Mouse (Mus musculus) kidney, adult 11 months (tissue): Measurements from ENCODE around the gene Itpk1.
A peak's percentile ranks its signal among the peaks of the same experiment; 100 is the strongest.

ENCODE experiments used
- DNase-seq: peaks from one replicate; pipeline ENCODE4 v3.0.0; 2022

Gene Itpk1

DNA sequence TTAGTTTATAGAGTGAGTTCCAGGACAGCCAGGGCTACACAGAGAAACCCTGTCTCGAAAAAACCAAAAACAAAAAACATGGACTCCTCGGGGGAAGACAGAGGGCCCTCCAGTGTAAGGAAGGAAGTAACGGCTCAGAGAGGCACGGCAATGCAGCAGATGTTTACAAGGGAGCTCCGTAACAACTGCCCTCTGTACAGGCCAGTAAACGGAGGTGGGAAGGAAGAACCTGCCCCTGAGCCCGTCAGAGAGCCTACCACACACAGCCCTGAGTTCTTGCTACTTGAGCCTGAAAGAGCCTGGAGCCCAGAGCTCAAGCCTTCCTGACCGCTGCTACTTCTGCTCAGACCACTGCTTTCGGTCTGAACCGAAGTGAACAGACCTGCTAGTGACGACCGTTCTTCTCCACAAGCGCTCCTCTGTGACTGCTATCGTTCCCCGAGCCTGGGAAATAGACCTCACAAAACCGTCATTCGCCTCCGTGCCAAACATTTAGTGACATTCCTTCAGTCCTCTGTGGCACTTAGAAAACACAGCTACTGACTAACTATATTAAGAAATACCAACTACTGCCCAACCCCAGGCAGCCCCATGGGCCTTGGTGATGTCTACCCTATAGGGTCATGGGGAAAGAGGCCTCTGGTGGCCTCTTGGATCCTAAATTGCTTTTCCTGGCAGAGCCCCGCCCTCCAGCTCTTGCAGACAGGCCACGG is 8.6 kb upstream of the Itpk1 start:
- no peak for DNase-seq

GRCm38 (mm10) chr12:102710851-102711375 is 6.2 kb upstream of the Itpk1 start:
- DNase-seq = no peak

- no peak for DNase-seq
These were observed 5.2 kb upstream of the Itpk1 start for GRCm38 (mm10) chr12:102709896-102710295.

DNA sequence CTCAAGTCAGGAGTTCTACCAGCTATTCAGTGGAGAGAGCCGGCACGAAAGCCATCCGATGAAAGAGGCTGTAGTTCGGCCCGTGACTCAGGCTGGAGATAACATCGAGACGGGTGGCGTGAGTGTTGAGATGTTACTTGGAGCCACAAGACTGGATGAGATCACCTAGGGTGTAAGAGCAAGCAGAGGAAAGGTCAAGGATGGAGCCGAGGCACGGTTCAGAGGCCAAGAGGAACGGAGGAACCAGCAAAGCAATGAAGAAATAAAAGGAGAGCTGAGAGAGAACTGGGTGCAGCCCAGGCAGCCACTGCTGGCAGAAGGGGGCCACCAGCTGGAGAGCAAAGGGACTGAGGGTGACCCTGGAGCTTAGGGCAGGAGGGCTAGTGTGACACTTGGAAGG is 3.5 kb upstream of the Itpk1 start:
- no peak for DNase-seq

- no peak for DNase-seq
These were observed 2.2 kb upstream of the Itpk1 start for GRCm38 (mm10) chr12:102706833-102707463.

GRCm38 (mm10) chr12:102705906-102706640 is 1.3 kb upstream of the Itpk1 start:
- no peak for DNase-seq

DNA sequence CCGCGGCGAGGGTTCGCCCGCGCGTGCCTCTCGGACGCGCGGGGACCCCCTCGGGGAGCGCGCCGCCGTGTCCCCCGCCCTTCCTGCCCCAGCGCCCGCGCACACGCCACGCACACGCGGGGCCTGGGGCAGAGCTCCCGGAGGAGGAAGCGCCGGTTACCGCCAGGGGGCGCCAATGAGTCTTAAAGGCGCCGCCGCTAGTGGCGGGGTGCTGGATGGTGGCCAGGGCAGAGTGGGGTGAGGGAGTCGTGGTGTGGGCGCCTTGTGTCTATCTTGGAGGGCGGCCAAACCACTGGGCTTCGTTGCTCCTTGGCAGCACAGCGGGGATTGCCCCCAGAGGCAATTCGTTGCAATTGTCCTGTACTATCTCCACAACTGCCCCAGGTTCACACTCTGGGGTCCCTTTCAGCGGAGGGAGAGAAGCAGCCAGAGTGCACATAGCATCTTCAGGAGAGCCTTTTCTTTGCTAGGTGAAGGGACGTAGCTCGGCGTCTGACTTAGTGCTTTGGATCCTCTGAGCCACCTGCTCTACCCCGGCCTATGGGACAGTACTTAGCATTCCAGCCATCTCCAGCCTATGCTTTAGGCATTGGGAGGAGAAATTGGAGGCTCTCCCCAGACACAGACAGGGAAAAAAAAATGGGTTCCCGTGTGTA is 614 bp upstream of the Itpk1 start:
- peak; percentile 79 for DNase-seq

DNA sequence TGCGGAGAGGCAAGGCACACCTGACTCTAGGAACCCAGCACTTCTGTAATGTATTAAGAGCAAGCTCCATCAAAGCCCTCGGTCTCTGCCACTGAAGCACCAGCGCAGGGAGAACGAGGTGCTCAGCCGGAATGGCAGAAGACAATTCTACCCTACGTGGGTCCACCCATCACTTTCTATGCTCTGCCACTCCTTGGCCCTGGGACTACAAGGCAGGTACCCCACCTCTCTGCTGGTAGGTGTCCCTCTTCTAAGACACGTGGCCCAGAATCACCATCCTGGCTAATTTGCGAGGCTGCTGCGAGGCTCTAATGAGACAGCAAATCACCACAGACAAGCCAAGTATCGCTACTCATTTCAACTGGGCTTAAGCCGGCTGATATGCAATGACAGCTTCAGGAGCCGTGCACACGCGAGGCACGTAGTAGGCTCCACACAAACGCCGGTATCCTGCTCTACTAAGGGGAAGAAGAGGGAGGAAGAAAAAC is 765 bp downstream of the Itpk1 start:
- DNase-seq = no peak

GRCm38 (mm10) chr12:102703441-102703840 is 1.3 kb downstream of the Itpk1 start:
- DNase-seq = no peak

DNA sequence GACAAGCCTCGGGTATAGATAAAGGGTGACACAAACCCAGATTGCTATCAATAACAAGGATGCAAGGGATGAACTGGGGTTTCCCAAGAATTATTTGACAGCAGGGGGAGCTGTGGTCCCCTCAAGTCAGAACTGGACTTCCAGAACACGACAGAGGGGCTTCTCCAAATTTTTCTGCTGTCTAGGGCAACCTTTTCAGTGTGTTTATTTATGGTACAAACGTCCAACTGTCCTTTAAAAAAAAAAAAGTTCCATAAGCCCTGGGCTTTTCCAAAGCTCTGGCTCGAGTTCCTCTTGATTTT is 1.7 kb downstream of the Itpk1 start:
- DNase-seq = no peak

DNA sequence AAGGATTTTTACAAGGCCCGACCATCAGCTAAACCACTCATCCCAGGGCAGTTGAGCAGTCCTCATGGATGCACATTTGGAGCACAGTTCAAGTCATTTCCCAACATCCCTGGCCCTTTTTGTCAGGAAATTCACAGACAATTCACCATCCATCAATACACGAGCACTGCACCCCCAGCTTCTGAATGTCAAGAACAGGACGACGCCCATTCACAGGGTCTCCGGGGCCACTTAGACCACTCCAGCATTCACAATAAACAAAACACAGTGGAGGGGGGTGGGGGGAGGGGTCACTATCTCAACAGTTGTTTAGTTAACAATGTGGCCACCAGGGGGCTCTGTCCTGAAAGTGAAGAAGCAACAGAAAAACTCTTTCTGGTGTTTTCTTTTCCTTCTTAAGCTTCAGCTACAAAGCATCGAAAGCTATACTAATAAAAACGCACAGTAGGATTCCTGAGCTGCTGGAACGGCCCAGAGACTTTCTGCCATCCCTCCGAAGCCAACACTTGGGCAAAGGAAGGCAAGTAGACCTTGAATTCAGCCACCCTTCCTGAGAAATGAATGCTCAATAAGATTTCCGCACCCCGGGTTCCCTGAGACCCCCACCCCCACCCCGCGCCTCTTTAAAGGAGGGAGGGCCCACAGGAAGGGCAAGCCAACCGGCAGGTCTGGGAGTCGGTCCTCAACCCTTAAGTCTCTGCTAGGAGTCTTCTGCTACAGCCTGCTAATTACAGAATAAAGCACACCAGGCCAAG is 2.2 kb downstream of the Itpk1 start:
- peak; percentile 47 for DNase-seq

- DNase-seq = no peak
These were observed 3.0 kb downstream of the Itpk1 start for GRCm38 (mm10) chr12:102701691-102702207.

DNA sequence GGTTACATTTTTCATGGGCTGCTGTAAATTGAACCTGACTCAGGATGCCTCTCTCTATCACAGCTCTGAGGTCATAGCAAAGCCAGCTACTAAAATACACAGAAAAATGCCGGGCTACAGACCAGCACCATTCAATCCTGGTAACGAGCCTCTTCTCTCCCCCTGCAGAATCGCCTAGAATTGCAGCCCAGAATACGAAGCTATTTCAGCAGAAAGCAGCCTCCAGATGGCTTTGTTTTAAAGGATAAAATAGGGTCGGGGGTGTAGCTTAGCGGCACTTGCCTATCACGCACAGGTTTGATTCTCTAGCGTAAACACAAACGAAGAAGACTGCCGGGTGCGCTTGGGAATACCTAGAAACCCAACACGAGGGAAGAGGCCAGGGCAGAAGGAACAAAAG is 4.3 kb downstream of the Itpk1 start:
- DNase-seq = no peak

- no peak for DNase-seq
These were observed 5.6 kb downstream of the Itpk1 start for GRCm38 (mm10) chr12:102699156-102699555.

DNA sequence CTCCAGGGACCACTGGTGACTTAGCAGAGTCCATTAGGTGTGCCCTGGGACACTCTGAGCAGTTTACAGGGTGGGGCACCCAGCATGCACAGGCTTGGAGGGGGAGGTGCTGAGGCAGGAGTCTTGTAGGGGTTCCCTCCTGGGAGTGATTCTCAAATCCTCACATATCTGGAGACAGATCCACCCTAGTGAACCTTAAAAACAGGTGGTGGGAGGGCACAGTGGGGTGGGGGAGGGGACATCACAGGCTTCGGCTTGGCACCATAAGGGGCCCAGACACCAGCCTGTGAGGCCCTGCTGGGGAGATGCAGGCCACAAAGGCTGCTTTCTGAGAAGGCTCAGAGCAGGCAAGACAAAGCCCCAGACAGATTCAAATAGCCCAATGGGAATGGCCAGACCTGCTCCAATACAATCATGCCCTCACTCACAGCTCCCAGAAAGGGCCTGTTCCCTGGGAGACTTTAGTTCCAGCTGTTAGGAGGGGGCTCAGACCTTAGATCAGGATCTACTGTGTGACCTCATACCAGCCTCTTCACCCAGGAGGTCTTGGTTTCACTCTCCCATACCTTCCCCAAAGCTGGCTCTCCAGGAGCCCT is 6.5 kb downstream of the Itpk1 start:
- no peak for DNase-seq

GRCm38 (mm10) chr12:102697381-102697780 is 7.3 kb downstream of the Itpk1 start:
- no peak for DNase-seq

- DNase-seq = no peak
These were observed 7.9 kb downstream of the Itpk1 start for GRCm38 (mm10) chr12:102696635-102697354.

- DNase-seq = no peak
These were observed 9.1 kb downstream of the Itpk1 start for GRCm38 (mm10) chr12:102695369-102696239.

DNA sequence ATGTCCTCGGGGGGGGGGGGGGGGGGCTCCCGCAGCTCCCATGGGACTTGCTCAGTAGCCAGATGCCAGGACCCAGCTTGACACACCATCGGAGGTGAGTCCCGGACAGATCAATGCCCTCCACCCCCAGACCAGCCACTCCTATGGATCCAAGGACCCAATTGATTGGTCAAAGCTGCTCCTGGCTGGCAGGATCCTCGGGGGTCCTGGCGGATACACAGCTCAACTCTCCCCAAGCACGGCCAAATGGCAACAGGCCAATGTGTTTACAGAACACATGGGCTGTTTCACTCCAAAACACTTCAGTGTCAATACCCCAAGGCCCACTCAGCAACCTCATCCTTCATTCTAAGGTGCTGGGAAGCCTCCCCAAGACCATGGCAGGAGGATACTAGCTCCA is 13.0 kb downstream of the Itpk1 start:
- DNase-seq = no peak

- DNase-seq = peak; percentile 92
These were observed 13.6 kb downstream of the Itpk1 start for GRCm38 (mm10) chr12:102691180-102691579.
